ENCODE assay signal across 1 mouse cellular context in the genomic region with DNA sequence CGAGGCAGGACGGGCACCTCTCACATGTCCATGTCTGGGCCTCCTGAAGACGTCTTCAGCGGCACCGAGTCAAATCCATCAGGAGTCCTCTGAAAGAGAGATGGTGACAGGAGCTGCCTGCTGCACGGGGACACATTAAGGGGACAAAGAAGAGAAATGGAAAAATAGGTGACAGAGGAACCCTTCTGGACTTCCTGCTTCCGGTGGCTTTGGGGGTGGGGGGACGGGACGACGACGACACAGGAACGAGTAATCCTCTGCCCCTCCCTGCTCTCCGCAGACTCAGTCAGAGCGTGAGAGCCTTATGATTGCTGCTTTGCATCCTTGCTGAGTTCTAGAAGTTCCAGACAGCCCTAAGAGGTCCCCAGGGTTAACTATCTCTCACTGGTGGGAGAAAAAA.
TF ChIP-seq lines count a peak whose summit lies in the region.

No protein-coding gene starts in this region.

TF ChIP-seq in CH12.LX, 34 proteins besides CTCF, POLR2A, EP300 and RAD21 (continued from another document):
- TF ChIP-seq ELF1 (IDR thresholded peaks at IDR 0.05; ENCODE audit: low read depth, low read length) (peak; percentile 98), NRF1 (IDR thresholded peaks at IDR 0.05; ENCODE audit: low read depth, low read length) (no peak), IRF4 (IDR thresholded peaks at IDR 0.05; ENCODE audit: low read depth, low read length) (peak; percentile 6; the same call in 1 of the 2 replicates), SMC3 (IDR thresholded peaks at IDR 0.05; ENCODE audit: low read depth, low read length) (no peak), MAFK (IDR thresholded peaks at IDR 0.05; ENCODE audit: insufficient replicate concordance, low read length) (no peak), ZC3H11A (IDR thresholded peaks at IDR 0.05; ENCODE audit: low read depth, low read length) (no peak), ZMIZ1 (IDR thresholded peaks at IDR 0.05; ENCODE audit: low read depth, low read length) (peak; percentile 44; the same call in 1 of the 2 replicates), NELFE (IDR thresholded peaks at IDR 0.05; ENCODE audit: low read depth, low read length) (peak; percentile 82), JUND (conservative IDR thresholded peaks at IDR 0.05; ENCODE audit: low read depth, low read length) (no peak), KAT2A (IDR thresholded peaks at IDR 0.05; ENCODE audit: insufficient replicate concordance, low read length) (no peak), CHD2 (IDR thresholded peaks at IDR 0.05; ENCODE audit: low read length) (0 out of 2 replicates have a peak, but pooled peaks have one; percentile 35), MAX (IDR thresholded peaks at IDR 0.05; ENCODE audit: low read length) (no peak)
